Mouse (Mus musculus): ENCODE measurements around the gene Apof. TPM values are rescaled to one million over a fixed set of nuclear protein-coding genes. Genes with fewer than 3 reads are reported as not detected.

Apof gene
- polyA plus RNA-seq, 1 experiment = 0.38 TPM

DNA sequence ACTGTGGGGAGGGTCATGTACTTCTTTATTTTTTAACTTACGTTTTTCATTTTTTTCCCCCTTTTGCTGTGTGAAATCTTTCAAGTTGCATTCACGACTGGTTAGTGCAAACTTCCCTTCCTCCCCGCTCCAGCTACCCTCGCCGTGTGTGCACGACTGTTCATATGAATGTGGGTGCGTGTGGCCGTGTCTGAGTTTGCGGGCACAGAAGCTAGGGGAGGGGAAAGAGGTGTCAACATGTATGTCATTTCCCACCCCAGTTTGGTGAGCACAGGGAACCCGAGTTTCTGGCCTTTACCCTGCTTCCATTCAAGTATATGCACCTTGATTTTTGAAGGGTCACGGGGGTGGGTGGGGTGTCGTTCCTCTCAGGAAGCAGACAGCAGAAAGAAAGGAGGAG lies 37.9 kb upstream of the Apof start:
- Histone ChIP-seq H3K36me3 (ENCODE audit: control insufficient read depth, insufficient read depth, low read length) (no peaks in the 10 kb centered on the region), H3K4me3 (ENCODE audit: control insufficient read depth, insufficient read depth, low read length) (no peak overlapping the region), H3K27me3 (ENCODE audit: control insufficient read depth, insufficient read depth, low read length) (no peaks in the 10 kb centered on the region), H3K4me1 (replicated peaks; ENCODE audit: control insufficient read depth, insufficient read depth, low read length) (peaks cover 24% of the 10 kb centered on the region), H3K27ac (ENCODE audit: control insufficient read depth, insufficient read depth, low read length) (peak overlapping the region; percentile 91)
- TF ChIP-seq CTCF (IDR thresholded peaks at IDR 0.05; ENCODE audit: borderline replicate concordance, control insufficient read depth, extremely low read depth, insufficient read depth, low read length, poor library complexity) (no peak), POLR2A (IDR thresholded peaks at IDR 0.05; ENCODE audit: control insufficient read depth, extremely low read depth, insufficient read depth, low read length, poor library complexity) (no peak)
- 27% methylated on average over 12 of the region's 12 CpGs for WGBS
- peak; percentile 7 for DNase-seq

DNA sequence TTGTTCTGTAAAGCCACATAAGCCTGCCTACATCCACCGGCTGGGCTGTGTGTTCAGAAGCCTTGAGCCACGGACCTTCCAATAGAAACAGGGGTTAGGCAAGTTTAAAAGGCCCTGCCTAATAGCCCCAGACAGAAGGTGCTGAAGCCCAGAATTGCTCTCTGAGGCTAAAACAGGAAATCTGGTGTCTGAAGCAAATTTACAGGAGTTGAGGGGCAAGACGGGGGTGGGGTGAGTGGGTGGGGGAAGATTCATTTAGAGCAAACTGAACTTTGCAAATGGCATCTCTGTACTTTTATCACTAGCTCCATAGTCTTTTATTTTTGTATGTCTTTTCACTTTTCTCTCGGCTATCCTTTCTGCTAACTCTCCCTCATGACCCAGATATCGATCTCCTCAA lies 37.3 kb upstream of the Apof start:
- Histone ChIP-seq H3K27me3 (ENCODE audit: control insufficient read depth, insufficient read depth, low read length) (no peaks in the 10 kb centered on the region), H3K27ac (ENCODE audit: control insufficient read depth, insufficient read depth, low read length) (peak overlapping the region; percentile 91), H3K36me3 (ENCODE audit: control insufficient read depth, insufficient read depth, low read length) (no peaks in the 10 kb centered on the region), H3K4me3 (ENCODE audit: control insufficient read depth, insufficient read depth, low read length) (no peak overlapping the region), H3K4me1 (replicated peaks; ENCODE audit: control insufficient read depth, insufficient read depth, low read length) (peaks cover 24% of the 10 kb centered on the region)
- peak; percentile 5 for DNase-seq
- 0% methylated on average over 5 of the region's 5 CpGs for WGBS
- TF ChIP-seq CTCF (IDR thresholded peaks at IDR 0.05; ENCODE audit: borderline replicate concordance, control insufficient read depth, extremely low read depth, insufficient read depth, low read length, poor library complexity) (no peak), POLR2A (IDR thresholded peaks at IDR 0.05; ENCODE audit: control insufficient read depth, extremely low read depth, insufficient read depth, low read length, poor library complexity) (no peak)

DNA sequence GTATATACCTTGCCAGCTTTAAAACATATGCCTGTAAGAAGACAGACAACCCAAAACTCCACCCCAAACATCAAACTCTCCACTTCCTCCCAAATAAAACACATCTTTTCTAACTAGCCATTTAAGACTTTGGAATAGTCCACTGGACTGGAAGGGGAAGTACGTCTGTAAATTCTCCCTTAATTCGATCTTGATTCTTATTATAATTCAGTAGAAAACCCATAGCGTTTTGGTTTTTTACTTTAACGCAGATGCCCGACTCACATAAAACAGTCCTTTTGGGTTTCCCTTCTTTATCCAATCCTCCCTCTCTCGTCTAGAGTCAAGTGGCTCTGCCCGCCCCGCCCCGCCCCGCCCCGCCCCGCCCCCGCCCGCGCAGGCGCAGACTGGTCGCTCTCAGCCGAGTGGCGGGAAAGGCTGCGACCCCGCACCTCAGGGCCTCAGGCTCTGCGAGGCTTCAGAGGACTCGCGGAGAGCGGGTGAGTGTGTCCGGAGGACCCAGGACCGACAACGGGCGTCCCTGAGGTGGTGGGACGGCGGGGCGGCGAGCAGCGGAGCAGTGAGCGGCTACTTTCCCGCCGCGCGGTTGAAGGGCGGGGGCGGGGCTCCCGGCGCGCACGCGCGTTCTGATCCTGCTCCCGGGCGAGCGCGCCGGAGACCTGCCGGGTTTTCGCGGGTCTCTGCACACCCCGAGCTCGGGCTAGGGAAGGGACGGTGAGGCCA lies 36.6 kb upstream of the Apof start, which contains the start of gene Timeless:
Gene Timeless, plus strand, starts transcription at position 369 of the 723 bp plus-strand sequence.
- 0% methylated on average over 58 of the region's 58 CpGs for WGBS
- peak within 1 kb of the TSS; percentile 93 for H3K27ac ChIP-seq (ENCODE audit: control insufficient read depth, insufficient read depth, low read length)

DNA sequence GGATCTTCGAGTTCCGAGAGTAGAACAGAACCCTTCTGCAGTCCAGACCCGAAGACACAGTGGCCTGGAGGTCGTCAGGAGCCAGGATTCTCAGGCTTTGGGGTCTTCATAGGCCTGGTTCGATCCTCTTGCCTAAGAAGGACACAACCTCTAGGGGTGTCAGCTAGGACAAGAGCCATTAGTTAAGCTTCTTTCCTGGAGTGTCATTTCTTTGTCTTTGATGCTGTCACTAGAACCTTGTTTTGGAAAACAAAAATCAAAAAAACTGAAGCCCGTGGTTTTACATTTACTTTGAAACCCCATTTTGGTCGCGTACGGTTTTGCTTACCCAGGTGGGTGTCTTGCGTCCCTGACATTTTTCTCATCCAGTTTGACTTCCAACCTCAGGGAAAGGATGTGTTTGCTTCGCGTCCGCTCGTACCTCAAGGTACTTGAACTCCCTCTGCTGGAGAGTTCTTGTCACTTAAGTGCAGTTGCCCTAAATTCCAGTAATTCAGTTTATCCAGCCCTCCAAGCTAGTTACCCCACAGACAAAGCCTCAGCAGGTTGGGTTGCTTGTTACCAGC lies 36.0 kb upstream of the Apof start:
- 0% methylated on average over 14 of the region's 14 CpGs for WGBS
- TF ChIP-seq POLR2A (IDR thresholded peaks at IDR 0.05; ENCODE audit: control insufficient read depth, extremely low read depth, insufficient read depth, low read length, poor library complexity) (no peak), CTCF (IDR thresholded peaks at IDR 0.05; ENCODE audit: borderline replicate concordance, control insufficient read depth, extremely low read depth, insufficient read depth, low read length, poor library complexity) (no peak)
- DNase-seq = peak; percentile 65

More for the DNA sequence above, 36.6 kb upstream of the Apof start, which contains the start of gene Timeless:
- peak; percentile 89 for DNase-seq
- H3K27me3 ChIP-seq (ENCODE audit: control insufficient read depth, insufficient read depth, low read length) = no peaks in the 10 kb centered on the region
- H3K4me3 ChIP-seq (ENCODE audit: control insufficient read depth, insufficient read depth, low read length) = peak within 1 kb of the TSS; percentile 82
- TF ChIP-seq CTCF (IDR thresholded peaks at IDR 0.05; ENCODE audit: borderline replicate concordance, control insufficient read depth, extremely low read depth, insufficient read depth, low read length, poor library complexity) = 0 out of 2 replicates have a peak, but pooled peaks have one; percentile 27
- TF ChIP-seq POLR2A (IDR thresholded peaks at IDR 0.05; ENCODE audit: control insufficient read depth, extremely low read depth, insufficient read depth, low read length, poor library complexity) = peak; percentile 78; the same call in 1 of the 2 replicates
- H3K36me3 ChIP-seq (ENCODE audit: control insufficient read depth, insufficient read depth, low read length) = no peaks in the 10 kb centered on the region
- H3K4me1 ChIP-seq (replicated peaks; ENCODE audit: control insufficient read depth, insufficient read depth, low read length) = peaks cover 24% of the 10 kb centered on the region

DNA sequence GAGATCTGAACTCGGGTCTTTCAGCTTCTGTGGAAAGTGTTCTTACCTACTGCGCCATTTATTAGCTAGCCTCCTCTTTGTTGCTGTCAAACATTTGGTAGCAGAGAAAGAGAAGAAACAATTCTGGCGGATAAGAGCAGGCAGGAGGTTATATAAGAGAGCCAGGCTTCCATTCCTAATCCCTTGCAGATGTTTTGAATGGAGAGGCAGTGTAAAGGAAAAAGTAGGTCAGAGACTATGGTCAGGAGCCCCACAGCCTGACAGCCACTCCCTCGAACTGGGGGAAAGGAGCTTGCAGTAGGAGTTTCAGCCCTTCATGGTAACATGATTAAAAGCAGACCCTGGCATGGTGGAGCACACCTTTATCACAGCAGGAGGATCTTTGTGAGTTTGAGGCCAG lies 32.1 kb upstream of the Apof start:
- 94% methylated on average over 4 of the region's 4 CpGs for WGBS
- Histone ChIP-seq H3K4me1 (replicated peaks; ENCODE audit: control insufficient read depth, insufficient read depth, low read length) (0 out of 2 replicates have a peak, but pooled peaks cover 3% of the 10 kb centered on the region), H3K36me3 (ENCODE audit: control insufficient read depth, insufficient read depth, low read length) (peaks cover 11% of the 10 kb centered on the region; the same call in 1 of the 2 replicates), H3K27ac (ENCODE audit: control insufficient read depth, insufficient read depth, low read length) (no peak overlapping the region), H3K27me3 (ENCODE audit: control insufficient read depth, insufficient read depth, low read length) (no peaks in the 10 kb centered on the region), H3K4me3 (ENCODE audit: control insufficient read depth, insufficient read depth, low read length) (no peak overlapping the region)
- TF ChIP-seq CTCF (IDR thresholded peaks at IDR 0.05; ENCODE audit: borderline replicate concordance, control insufficient read depth, extremely low read depth, insufficient read depth, low read length, poor library complexity) = no peak
- TF ChIP-seq POLR2A (IDR thresholded peaks at IDR 0.05; ENCODE audit: control insufficient read depth, extremely low read depth, insufficient read depth, low read length, poor library complexity) = no peak
- no peak for DNase-seq

More for the DNA sequence above, 36.0 kb upstream of the Apof start:
- Histone ChIP-seq H3K4me1 (replicated peaks; ENCODE audit: control insufficient read depth, insufficient read depth, low read length) (peaks cover 24% of the 10 kb centered on the region), H3K36me3 (ENCODE audit: control insufficient read depth, insufficient read depth, low read length) (no peaks in the 10 kb centered on the region), H3K4me3 (ENCODE audit: control insufficient read depth, insufficient read depth, low read length) (peak overlapping the region; percentile 82), H3K27me3 (ENCODE audit: control insufficient read depth, insufficient read depth, low read length) (no peaks in the 10 kb centered on the region), H3K27ac (ENCODE audit: control insufficient read depth, insufficient read depth, low read length) (peak overlapping the region; percentile 93)

DNA sequence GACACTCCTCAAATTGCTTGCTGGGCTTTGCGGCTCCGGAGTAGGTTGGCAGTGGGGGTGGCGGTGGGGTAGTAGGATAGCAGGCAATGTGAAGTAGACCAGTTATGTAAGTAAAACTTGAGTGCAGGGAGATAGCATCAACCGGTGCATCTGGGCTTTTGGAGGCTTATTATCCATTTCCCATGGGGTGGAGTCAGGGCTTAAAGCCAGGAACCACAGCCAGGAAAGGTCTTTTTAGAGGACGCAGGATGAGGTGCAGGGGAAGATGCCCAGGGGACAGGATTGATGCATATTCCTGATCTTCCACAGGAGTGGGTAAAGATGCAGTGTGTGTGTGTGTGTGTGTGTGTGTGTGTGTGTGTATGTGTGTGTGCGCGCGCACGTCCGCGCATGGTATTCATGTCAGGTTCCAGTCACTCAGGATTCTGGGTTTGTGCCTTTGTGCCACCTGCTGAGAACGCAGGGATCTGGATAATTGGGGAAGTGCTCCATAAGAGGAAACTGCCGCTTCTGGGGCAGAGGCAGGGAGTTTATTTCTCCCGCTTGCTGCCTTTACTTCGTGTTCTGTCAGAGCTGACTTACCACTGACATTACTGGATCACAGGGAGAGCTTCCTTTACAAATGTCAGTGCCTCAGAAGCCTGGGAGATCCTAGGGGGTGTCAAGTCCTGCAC lies 30.5 kb upstream of the Apof start:
- H3K27me3 ChIP-seq (ENCODE audit: control insufficient read depth, insufficient read depth, low read length) = no peaks in the 10 kb centered on the region
- H3K4me1 ChIP-seq (replicated peaks; ENCODE audit: control insufficient read depth, insufficient read depth, low read length) = 0 out of 2 replicates have a peak, but pooled peaks cover under 1% of the 10 kb centered on the region
- no peak overlapping the region for H3K27ac ChIP-seq (ENCODE audit: control insufficient read depth, insufficient read depth, low read length)
- no peak for TF ChIP-seq POLR2A (IDR thresholded peaks at IDR 0.05; ENCODE audit: control insufficient read depth, extremely low read depth, insufficient read depth, low read length, poor library complexity)
- no peak for TF ChIP-seq CTCF (IDR thresholded peaks at IDR 0.05; ENCODE audit: borderline replicate concordance, control insufficient read depth, extremely low read depth, insufficient read depth, low read length, poor library complexity)
- WGBS = 94% methylated on average over 15 of the region's 15 CpGs
- H3K36me3 ChIP-seq (ENCODE audit: control insufficient read depth, insufficient read depth, low read length) = peaks cover 18% of the 10 kb centered on the region; the same call in 1 of the 2 replicates
- H3K4me3 ChIP-seq (ENCODE audit: control insufficient read depth, insufficient read depth, low read length) = no peak overlapping the region
- DNase-seq = no peak

All from thymus, adult 2 months (tissue).